In genomic region chr12:70825651-70826317, GRCm38 (mm10) we compare ENCODE assay signal across 8 mouse cellular contexts. TPM values are rescaled to one million over a fixed set of nuclear protein-coding genes. Genes with fewer than 3 reads are reported as not detected.
DNase-seq lines count a peak whose midpoint lies in the region; ATAC-seq lines count a peak whose summit lies in the region.

No protein-coding gene starts in this region.

- no peak for DNase-seq in heart, adult 9 months (ENCODE audit: low spot score in 2 of 2)
- peak; percentile 51 for DNase-seq in ES-CJ7 (ENCODE audit: low read depth, low spot score)
- DNase-seq in embryo, embryonic 10.5 days (ENCODE audit: low spot score) = peak; percentile 69
- DNase-seq in left cerebral cortex, postnatal 4 days = peak; percentile 52
- DNase-seq in B cell, adult 2 months = no peak

- peak overlapping the region; percentile 98 for H3K27ac ChIP-seq in heart, embryonic 11.5 days (ENCODE audit: low read depth, low read length)
- peak overlapping the region; percentile 99 for H3K27ac ChIP-seq in heart, embryonic 16.5 days (ENCODE audit: low read length)

- ATAC-seq in heart, embryonic 11.5 days (replicated peaks; ENCODE audit: insufficient number of reproducible peaks, low FRiP score, low TSS enrichment) = no peak; the same call in 1 of the 2 replicates
- ATAC-seq in heart, embryonic 16.5 days (replicated peaks; ENCODE audit: extremely low read depth, insufficient read depth, low FRiP score) = peak; percentile 33
- ATAC-seq in megakaryocyte-erythroid progenitor cell, adult 5-6 weeks (replicated peaks; ENCODE audit: low FRiP score, low TSS enrichment, poor library complexity, severe bottlenecking) = peak; percentile 59

- intact Hi-C loops in left cerebral cortex, postnatal 4 days (cut with DNase I) = loop anchor here (5.0 kb wide), 1 partner anchor 328 kb away; no protein-coding TSS in a partner anchor

- under 1% methylated on average over 33 of the region's 55 CpGs for WGBS in heart, embryonic 11.5 days (ENCODE audit: insufficient replicate concordance)
- WGBS in heart, embryonic 16.5 days = under 1% methylated on average over 55 of the region's 55 CpGs

- H3K27me3 ChIP-seq in heart, embryonic 11.5 days (ENCODE audit: control insufficient read depth, insufficient read depth, low read length) = no peaks in the 10 kb centered on the region
- no peaks in the 10 kb centered on the region for H3K27me3 ChIP-seq in heart, embryonic 16.5 days (ENCODE audit: control insufficient read depth, insufficient read depth, low read length)

- H3K9ac ChIP-seq in heart, embryonic 11.5 days (ENCODE audit: low read depth, low read length) = peak overlapping the region; percentile 94
- H3K9ac ChIP-seq in heart, embryonic 16.5 days (ENCODE audit: low read length) = peak overlapping the region; percentile 99

- peak overlapping the region; percentile 78 for H3K4me2 ChIP-seq in heart, embryonic 11.5 days
- H3K4me2 ChIP-seq in heart, embryonic 16.5 days (ENCODE audit: low read depth, low read length) = peak overlapping the region; percentile 80

- H3K9me3 ChIP-seq in heart, embryonic 11.5 days (replicated peaks; ENCODE audit: control insufficient read depth, low read length) = no peaks in the 10 kb centered on the region
- no peaks in the 10 kb centered on the region for H3K9me3 ChIP-seq in heart, embryonic 16.5 days (replicated peaks; ENCODE audit: control insufficient read depth, low read length)

- peaks cover 17% of the 10 kb centered on the region for H3K4me1 ChIP-seq in heart, embryonic 11.5 days (ENCODE audit: control insufficient read depth, insufficient read depth, low read length)
- H3K4me1 ChIP-seq in heart, embryonic 16.5 days (ENCODE audit: control insufficient read depth, insufficient read depth, low read length) = peaks cover 38% of the 10 kb centered on the region

- no peaks in the 10 kb centered on the region for H3K36me3 ChIP-seq in heart, embryonic 11.5 days (ENCODE audit: control insufficient read depth, insufficient read depth, low read length)
- H3K36me3 ChIP-seq in heart, embryonic 16.5 days (ENCODE audit: control insufficient read depth, insufficient read depth) = no peaks in the 10 kb centered on the region

- peak overlapping the region; percentile 85 for H3K4me3 ChIP-seq in heart, embryonic 11.5 days (ENCODE audit: low read depth, low read length)
- H3K4me3 ChIP-seq in heart, embryonic 16.5 days (ENCODE audit: low read length) = peak overlapping the region; percentile 94

RNA-seq across cellular contexts. Expression of gene Frmd6, which starts 0.5 kb away (rescaled TPM):
- 18.7 and 23.6 TPM in 2 replicates for polyA plus RNA-seq in heart, embryonic 11.5 days (2014; fragmentation: Nextera tagmentation; extraction: Ambion mirVana)
- polyA plus RNA-seq in heart, embryonic 16.5 days (2015; fragmentation: Nextera tagmentation; extraction: Ambion mirVana) = 25.7 and 27.7 TPM in 2 replicates
- total RNA-seq in left cerebral cortex, postnatal 4 days (2021) = 10 to 100 TPM; 21.2 to 24.6 TPM
- total RNA-seq in megakaryocyte-erythroid progenitor cell, adult 5-6 weeks (2014; fragmentation: Nextera tagmentation) = 3.0 and 3.6 TPM in 2 replicates
- 2.3 and 5.4 TPM in 2 replicates for total RNA-seq in megakaryocyte-erythroid progenitor cell, adult 5-6 weeks (2017)

Comparison
In these comparisons a context has a peak if more than half of its experiments do, and no peak if none do; other contexts are left out.
1. DNase-seq: peak in ES-CJ7 (single experiment), embryo, embryonic 10.5 days (single experiment) and left cerebral cortex, postnatal 4 days (single experiment); none in heart, adult 9 months (0 of 2) and B cell, adult 2 months (0 of 2).